Mouse (Mus musculus) adipose tissue, adult 10 weeks (tissue): ENCODE results near the gene Elp5. TPM values are rescaled to one million over a fixed set of nuclear protein-coding genes. Genes with fewer than 3 reads are reported as not detected.

Source experiments
- polyA plus RNA-seq: library from polyadenylated mRNA; stranded (reverse); fragments of 350-450 nt; fragmentation: Illumina TruSeq; extraction: RNeasy Lipid Tissue Mini Kit (QIAGEN cat#74804); gene quantifications from one replicate; pipeline ENCODE4 v1.2.3, GENCODE M21; 2014; ENCODE audit warnings: low read depth, low replicate concordance

Elp5 gene
- 43.3 TPM for polyA plus RNA-seq

DNA sequence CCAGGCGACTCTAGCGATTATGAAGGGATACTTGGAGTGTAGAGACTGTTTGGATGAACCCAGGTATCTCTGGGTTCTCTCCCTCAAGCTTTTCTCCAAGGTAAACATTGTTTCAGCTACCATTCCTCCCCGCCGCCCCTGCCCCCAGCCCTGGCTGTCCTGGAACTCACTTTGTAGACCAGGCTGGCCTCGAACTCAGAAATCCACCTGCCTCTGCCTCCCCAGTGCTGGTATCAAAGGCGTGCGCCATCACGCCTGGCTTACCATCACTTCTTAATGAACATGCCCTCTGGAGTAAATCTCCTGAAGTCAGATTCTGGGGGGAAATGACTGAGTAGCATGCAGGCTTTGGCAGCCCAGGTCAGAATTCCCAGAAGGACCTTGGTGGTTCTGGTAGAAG is at the start of gene Elp5:
TSS of gene Elp5 (minus strand) at position 293 of the 400 bp plus-strand sequence.

DNA sequence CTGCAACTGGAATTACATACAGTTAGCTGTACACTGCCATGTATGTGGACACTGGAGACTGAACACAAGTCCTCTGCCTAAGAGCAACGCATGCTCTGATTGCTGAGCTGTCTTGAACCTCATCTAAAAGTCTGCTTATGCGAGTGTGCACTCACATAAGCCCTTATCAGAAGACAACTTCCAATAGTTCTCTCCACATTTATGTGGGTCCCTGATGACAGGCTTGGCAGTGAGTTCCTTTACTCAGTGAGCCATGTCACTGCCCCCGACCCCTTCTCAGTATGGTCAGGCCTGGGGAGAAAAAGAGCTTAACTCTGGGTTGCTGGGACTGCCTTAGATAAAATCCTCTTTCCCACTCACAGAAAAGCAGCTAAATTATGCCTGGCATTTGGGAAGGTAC is 34.4 kb upstream of the Elp5 start, which contains the start of gene Dlg4:
TSS of gene Dlg4 (plus strand) at position 274 of the 400 bp plus-strand sequence.

DNA sequence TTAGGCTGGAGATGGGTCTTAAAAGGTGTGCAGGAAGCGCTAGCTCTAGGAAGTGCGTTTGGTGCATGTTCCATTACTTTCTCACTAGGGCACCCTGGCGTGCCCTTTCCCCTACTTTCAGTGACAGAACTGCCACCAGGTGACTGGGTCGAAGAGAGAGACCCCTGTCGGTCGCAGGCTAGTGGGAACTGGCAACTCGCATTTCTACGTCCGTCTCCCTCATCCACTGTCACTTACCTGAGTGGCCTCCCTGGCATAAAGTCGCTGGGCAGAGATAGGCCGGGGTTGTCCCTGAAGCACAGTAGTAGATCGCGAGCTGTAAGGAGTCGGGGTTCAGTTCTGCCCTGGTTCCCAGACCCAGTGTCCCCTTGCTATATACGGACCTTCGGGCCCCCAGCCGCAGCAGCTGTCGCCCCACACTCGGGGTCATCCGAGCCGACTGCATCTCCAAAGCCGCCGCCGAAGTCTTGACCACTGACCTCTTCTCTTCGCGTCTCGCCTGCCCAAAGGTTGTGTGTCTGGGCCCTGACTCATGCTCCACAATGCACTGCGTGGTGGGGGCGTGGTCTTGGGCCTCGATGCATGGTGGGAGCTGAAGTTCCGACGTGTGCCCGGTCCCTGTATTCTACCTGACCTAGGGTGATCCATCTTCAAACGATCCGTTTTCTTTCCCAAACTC is 32.7 kb upstream of the Elp5 start, which contains the start of gene Acadvl:
TSS of gene Acadvl (minus strand) at position 532 of the 679 bp plus-strand sequence.

DNA sequence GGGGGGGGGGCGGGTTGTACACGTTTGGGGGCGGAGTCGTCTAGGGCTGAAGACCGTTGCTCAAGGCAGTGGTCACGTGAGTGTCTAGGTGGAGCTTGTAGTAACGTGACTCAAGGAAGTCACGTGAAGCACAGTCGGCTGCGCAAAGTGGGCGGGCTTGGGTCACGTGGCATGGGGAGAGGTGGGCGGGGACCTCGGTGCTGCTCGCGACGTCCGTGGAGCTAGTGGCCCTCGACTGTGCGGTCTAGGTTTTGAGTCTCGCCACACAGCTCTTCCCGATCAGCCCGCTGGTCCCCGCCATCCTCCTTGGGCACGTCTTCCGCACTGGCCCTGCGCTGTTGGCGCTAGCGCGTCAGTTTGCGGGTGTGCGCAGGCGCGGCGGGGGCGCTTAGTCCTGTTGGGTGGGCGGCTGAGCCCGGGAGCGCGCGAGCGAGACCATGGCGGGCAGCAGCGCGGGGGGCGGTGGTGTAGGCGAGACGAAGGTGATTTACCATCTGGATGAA is 18.1 kb upstream of the Elp5 start, which contains the start of gene Dvl2:
TSS of gene Dvl2 (plus strand) at position 200 of the 503 bp plus-strand sequence.

DNA sequence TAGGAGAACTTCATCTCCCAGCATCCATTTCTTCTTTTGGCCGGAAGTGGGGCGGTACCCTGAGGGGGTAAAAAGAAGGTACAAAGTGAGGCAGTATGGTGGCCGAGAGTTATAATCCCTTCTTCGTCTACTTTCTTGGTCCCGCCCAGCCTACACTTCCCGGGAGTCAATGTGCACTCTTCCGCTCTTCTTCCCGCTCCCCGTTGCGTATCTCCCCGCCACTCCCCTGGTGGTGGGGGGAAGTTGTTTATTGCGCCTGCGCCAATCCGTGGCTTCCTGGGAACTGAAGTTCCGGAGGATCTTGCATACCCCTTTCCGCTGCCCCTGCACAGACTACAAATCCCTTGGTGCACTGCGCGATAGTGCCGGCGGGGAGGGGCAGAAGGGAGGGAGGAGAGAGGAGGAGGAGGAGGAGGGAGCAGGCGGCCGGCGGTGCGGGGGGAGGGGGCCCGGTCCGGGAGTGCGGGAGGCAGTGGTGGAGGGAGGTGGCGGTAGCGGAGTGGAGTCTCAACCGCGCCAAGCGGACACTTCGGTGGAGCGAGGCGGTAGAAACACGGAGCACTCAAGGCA is 13.2 kb upstream of the Elp5 start, which contains the start of gene Phf23:
TSS of gene Phf23 (plus strand) at position 387 of the 570 bp plus-strand sequence.

DNA sequence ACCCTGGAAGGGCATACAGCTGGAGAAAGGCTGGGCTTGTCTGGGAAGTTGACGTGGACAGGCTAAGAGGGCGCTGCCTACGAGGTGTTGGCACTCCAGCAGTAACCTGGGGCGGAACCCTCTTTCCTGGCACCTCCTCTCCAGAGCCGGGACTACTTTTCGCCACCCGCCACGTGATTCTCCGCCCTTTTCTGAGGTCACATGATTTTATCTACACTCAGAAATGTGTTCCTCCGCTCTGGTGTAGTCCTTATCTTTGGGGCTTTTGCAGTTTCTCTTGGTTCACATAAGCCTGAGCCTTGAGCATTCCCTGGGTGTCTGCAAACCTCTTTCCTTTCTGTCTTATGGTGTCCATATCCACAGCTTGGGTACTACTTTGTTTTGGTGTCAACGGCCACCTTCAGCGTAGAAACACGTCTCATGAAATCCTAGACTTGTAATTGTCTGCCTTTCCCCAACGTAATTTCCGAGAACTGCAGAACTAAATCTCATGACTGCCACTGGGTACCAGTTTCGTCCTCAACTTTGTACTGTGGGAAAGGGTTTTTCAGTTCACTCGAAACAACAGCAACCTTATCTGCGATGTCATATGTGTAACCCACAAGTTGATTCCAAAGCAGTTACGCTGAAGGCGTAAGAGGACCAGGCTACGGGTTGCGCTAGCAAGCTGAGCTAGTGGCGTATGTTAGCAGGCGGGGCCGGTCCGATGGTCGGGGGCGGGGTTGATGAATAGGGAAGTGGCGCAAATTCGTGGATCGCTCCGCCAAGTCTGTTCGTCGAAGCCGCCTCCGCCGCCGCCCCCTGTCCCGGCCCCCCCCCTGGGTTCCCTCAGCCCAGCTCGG is 8.8 kb upstream of the Elp5 start, which contains the start of gene Gabarap:
TSS of gene Gabarap (plus strand) at position 294 of the 842 bp plus-strand sequence.

DNA sequence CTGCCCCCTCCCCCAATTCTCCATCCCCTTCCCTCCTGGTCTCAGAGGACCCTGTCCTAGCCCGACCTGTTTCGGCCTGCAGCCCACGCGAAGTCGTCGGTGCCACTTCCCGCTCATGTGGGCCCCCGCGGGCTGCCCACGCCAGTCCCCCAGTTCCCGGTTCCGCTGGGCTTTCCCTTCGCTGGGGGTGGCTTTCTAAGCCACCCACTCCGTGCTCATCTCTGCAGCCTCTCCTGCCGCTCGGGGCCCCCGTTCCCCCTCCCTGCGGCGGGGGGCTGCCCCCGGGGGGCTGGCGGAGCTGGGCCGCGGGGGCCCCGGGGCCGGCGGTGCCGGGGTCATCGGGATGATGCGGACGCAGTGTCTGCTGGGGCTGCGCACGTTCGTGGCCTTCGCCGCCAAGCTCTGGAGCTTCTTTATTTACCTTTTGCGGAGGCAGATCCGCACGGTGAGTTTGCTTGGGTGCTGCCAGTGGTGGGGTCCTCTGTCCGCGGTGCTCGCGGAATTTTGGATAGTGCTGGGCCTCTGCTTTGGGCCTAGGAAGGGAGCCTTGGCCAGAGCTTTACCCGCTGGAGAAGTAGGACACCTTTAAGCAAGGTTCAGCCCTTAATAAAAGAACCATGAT is 1.1 kb downstream of the Elp5 start, which contains the start of gene Ctdnep1:
TSS of gene Ctdnep1 (plus strand) at position 16 of the 622 bp plus-strand sequence.

DNA sequence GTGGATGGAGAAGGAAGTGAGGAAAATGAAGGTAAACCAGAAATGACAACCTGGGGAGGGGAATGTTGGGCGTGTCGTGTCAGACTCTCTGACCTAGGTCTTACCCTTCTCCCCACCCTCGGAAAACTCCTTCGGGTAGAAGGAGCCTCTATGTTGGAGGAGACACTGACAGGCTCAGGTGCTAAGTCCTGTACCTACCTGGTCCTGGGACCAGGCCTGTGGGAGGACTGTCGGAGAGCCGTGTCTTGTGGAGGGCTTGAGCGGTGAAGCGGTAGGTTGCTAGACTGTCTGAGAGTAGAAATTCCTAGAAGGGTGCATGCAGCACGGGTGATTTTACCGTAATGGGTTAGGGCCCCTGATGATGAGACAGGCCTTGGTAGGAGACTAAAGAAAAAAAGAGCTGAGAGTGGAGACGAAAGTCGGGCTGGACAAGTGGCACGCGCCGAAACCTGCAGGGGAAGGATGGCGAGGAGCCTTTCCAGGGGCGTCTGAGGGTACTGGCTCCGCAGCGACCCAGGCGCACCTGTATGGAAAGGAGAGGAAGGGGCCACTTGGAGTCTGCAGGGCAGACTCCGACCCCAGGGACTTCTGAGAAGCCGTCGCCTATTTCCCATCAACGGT is 17.6 kb downstream of the Elp5 start, which contains the start of gene Cldn7:
TSS of gene Cldn7 (plus strand) at position 130 of the 621 bp plus-strand sequence.

DNA sequence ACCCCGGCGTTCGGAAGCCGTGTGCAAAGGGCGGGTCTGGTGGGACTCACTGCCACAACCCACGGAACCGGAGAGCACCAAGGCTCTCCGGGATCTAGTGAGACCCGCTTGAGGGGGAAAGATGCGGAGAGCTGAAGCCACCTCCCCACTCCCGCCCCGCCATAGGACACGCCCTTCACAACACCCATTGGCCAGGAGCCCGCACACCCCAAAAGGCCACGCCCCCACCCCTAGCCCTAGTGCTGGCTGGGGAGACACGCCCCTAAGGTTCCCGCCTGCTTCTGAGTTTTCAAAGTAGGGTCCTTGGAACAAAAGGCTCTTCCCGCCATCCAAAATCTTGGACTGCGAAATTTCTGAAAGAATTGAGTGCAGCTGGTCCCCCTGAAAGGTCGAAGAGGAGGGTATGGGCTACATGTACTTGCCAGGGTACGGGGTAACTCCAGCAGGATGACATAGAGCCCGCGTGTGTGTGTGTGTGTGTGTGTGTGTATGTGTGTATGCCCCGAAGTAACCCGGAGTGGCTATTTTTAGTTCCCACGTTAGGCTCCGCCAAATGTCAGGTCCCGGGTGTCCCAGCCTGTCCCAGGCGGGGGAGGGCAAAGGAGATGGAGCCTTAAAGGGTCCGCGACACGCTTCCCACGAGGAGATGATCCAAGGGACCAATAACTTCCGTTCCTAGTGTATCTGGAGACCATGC is 34.1 kb downstream of the Elp5 start, which contains the start of gene Slc2a4:
TSS of gene Slc2a4 (minus strand) at position 123 of the 697 bp plus-strand sequence.

DNA sequence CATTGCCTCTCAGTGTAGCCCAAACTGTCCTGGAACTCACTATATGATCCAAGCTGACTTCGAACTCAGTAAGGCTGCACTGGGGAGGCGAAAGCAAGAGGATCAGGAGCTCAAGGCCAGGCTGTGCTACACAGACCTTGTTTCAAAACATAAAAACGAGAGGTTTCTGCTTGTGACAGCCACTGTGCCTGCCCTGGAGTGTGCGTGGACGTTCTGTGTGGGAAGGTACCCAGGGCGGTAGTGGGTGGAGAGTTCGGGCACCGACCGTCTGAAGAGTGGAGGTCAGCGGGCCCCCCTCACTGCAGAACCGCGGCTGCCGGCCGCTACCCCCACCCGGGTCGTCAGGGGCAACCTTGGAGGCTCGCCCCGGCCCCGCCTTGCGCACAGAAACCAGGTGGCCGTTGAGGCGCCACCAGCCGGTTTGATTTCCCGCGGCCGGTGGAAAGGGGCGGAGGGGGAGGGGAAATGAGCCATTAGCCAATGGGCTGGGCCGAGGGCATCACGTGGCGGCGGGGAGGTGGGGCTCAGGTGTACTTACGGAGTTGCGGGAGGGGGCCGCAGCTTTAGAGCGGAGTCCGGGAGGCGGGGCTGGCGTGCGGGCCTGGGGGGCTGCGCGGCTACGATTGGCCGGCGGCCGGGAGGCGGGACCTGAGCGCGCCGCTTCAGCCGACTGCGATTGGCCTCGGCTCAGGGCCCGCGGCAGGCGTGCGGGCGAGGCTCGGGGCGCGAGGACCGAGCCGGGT is 47.0 kb downstream of the Elp5 start, which contains the start of gene Ybx2:
TSS of gene Ybx2 (plus strand) at position 660 of the 743 bp plus-strand sequence.

DNA sequence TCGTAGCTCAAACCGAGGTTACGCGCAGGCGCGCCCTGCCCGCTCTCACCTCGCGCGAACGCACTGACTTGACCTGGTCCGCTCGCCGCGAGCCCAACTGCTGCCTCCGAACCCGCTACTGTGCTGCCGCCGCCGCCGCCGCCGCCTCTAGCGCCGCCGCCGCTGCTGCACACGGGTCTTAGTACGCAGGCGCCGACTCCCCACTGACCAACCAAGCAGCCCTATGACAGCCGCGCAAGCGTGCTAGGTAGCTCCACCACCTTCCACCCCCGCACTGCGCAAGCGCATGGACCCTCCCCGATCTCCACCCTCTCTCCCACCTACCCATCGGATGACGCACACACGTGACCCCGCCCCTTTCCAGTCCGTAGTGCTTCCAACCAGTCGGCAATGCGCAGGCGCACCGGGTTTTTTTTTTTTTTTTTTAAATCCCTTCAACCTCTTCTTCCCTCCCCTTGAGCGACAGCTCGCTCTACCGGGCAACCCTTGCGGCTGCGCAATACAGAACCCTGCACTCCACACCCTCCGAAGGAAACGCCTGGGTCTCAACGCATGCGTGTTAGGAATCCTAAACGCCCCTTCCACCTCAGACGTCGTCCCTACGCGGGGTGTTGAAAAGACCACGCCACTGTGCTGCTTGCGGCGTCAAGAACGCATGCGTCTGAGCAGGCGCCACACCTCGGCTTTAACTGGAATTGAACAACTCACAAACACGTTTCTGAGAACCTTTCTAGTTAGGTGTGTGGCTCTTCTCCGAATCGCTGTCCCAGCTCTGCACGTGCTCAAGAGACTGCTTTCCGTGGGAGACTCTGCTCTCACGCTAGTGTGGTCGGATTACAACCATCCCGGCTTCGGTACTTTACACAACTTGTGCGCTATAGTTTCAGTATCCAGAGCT is 61.0 kb downstream of the Elp5 start, which contains the start of gene Eif5a:
TSS of gene Eif5a (minus strand) at position 845 of the 898 bp plus-strand sequence.

Other genes starting within 250 kb of the Elp5 start
- gene Polr2a, start 223.9 kb downstream of the Elp5 start, polyA plus RNA-seq: 43.9 TPM
- 1.5 TPM for gene Slc35g3, start 220.5 kb downstream of the Elp5 start, polyA plus RNA-seq
- 28.9 TPM for gene Zbtb4, start 216.6 kb downstream of the Elp5 start, polyA plus RNA-seq
- 8.3 TPM for gene Chrnb1, start 186.6 kb downstream of the Elp5 start, polyA plus RNA-seq
- 8.7 TPM for gene Fgf11, start 180.7 kb downstream of the Elp5 start, polyA plus RNA-seq
- gene Tmem102, start 176.9 kb downstream of the Elp5 start, polyA plus RNA-seq: 13.6 TPM
- gene Gm39566, start 167.2 kb downstream of the Elp5 start, polyA plus RNA-seq: 2.2 TPM
- 14.1 TPM for gene Spem2, start 164.1 kb downstream of the Elp5 start, polyA plus RNA-seq
- 23.3 TPM for gene Spem1, start 160.3 kb downstream of the Elp5 start, polyA plus RNA-seq
- 19.0 TPM for gene Nlgn2, start 144.7 kb downstream of the Elp5 start, polyA plus RNA-seq
- gene Tmem256, start 144.0 kb downstream of the Elp5 start, polyA plus RNA-seq: 183 TPM
- 31.1 TPM for gene Plscr3, start 136.1 kb downstream of the Elp5 start, polyA plus RNA-seq
- 23.7 TPM for gene Tnk1, start 123.8 kb downstream of the Elp5 start, polyA plus RNA-seq
- gene Tmem95, start 104.5 kb downstream of the Elp5 start, polyA plus RNA-seq: not detected
- 9.4 TPM for gene Kctd11, start 101.1 kb downstream of the Elp5 start, polyA plus RNA-seq
- gene Acap1, start 87.0 kb downstream of the Elp5 start, polyA plus RNA-seq: 43.9 TPM
- 14.3 TPM for gene 2810408A11Rik, start 81.5 kb downstream of the Elp5 start, polyA plus RNA-seq
- gene Neurl4, start 81.4 kb downstream of the Elp5 start, polyA plus RNA-seq: 35.5 TPM
- 47.7 TPM for gene Gps2, start 68.6 kb downstream of the Elp5 start, polyA plus RNA-seq
- 484 TPM for gene Eif5a, start 60.6 kb downstream of the Elp5 start, polyA plus RNA-seq
- 58.7 TPM for gene Ybx2, start 46.7 kb downstream of the Elp5 start, polyA plus RNA-seq
- 63.7 TPM for gene Slc2a4, start 34.3 kb downstream of the Elp5 start, polyA plus RNA-seq
- gene Cldn7, start 17.7 kb downstream of the Elp5 start, polyA plus RNA-seq: 115 TPM
- 98.8 TPM for gene Ctdnep1, start 1.4 kb downstream of the Elp5 start, polyA plus RNA-seq
- 520 TPM for gene Gabarap, start 8.6 kb upstream of the Elp5 start, polyA plus RNA-seq
- 39.7 TPM for gene Phf23, start 13.3 kb upstream of the Elp5 start, polyA plus RNA-seq
- gene Dvl2, start 18.1 kb upstream of the Elp5 start, polyA plus RNA-seq: 20.8 TPM
- 83.9 TPM for gene Acadvl, start 32.9 kb upstream of the Elp5 start, polyA plus RNA-seq
- gene Dlg4, start 34.4 kb upstream of the Elp5 start, polyA plus RNA-seq: 12.7 TPM
- gene Asgr1, start 71.6 kb upstream of the Elp5 start, polyA plus RNA-seq: not detected
- gene Asgr2, start 110.1 kb upstream of the Elp5 start, polyA plus RNA-seq: 0.94 TPM
- 26.2 TPM for gene Mgl2, start 147.8 kb upstream of the Elp5 start, polyA plus RNA-seq
- gene Clec10a, start 173.7 kb upstream of the Elp5 start, polyA plus RNA-seq: 43.9 TPM
- gene Slc16a11, start 230.2 kb upstream of the Elp5 start, polyA plus RNA-seq: 28.9 TPM
- 25.1 TPM for gene Slc16a13, start 238.5 kb upstream of the Elp5 start, polyA plus RNA-seq
- gene Bcl6b, start 247.3 kb upstream of the Elp5 start, polyA plus RNA-seq: 7.0 TPM